Mouse (Mus musculus) cerebellum, postnatal 36 days (tissue): Measurements from ENCODE around the gene Nprl3.
"Not testable (repeated sequence)": the region's sequence is repeated elsewhere in the genome, so short reads cannot be mapped to it uniquely, and the experiment has no call there.

ENCODE experiments used
- DNase-seq, 2 experiments: peaks; one replicate each; pipeline ENCODE4 v3.0.0; 2021 to 2022; ENCODE audit warnings: mixed read lengths in 2 of 2

Gene Nprl3

GRCm38 (mm10) chr11:32223297-32223967 is 44.1 kb downstream of the Nprl3 start:
- no peak for DNase-seq

- DNase-seq: no peak
These were observed 44.8 kb downstream of the Nprl3 start for GRCm38 (mm10) chr11:32222570-32223194.

- peak in 1 of 2 experiments; percentile 45 for DNase-seq
These were observed 45.5 kb downstream of the Nprl3 start, which contains the start of gene Rhbdf1 for GRCm38 (mm10) chr11:32221951-32222409. Gene Rhbdf1 (minus strand): TSS chr11:32222300.

GRCm38 (mm10) chr11:32221225-32221950 is 46.1 kb downstream of the Nprl3 start:
- no peak for DNase-seq

- DNase-seq: no peak
These were observed 46.8 kb downstream of the Nprl3 start for GRCm38 (mm10) chr11:32220607-32221224.

GRCm38 (mm10) chr11:32219287-32219686 is 48.2 kb downstream of the Nprl3 start:
- no peak for DNase-seq

GRCm38 (mm10) chr11:32218501-32219050 is 48.9 kb downstream of the Nprl3 start:
- DNase-seq: peak in 1 of 2 experiments; percentile 4

GRCm38 (mm10) chr11:32216851-32217250 is 50.7 kb downstream of the Nprl3 start:
- peak; percentile 79 to 83 for DNase-seq

GRCm38 (mm10) chr11:32215372-32216162 is 51.9 kb downstream of the Nprl3 start:
- DNase-seq: peak in 1 of 2 experiments; percentile 6

GRCm38 (mm10) chr11:32210623-32211022 is 56.9 kb downstream of the Nprl3 start:
- DNase-seq: peak in 1 of 2 experiments; percentile 4

GRCm38 (mm10) chr11:32205058-32205873 is 62.2 kb downstream of the Nprl3 start, which contains the start of gene Snrnp25:
Gene Snrnp25 (plus strand): TSS chr11:32205415.
- peak; percentile 93 to 96 for DNase-seq

GRCm38 (mm10) chr11:32201922-32202685 is 65.4 kb downstream of the Nprl3 start:
- DNase-seq: no peak

GRCm38 (mm10) chr11:32200992-32201391 is 66.5 kb downstream of the Nprl3 start:
- not testable (repeated sequence) for DNase-seq

- no peak for DNase-seq
These were observed 67.4 kb downstream of the Nprl3 start, which contains the start of gene Il9r for GRCm38 (mm10) chr11:32200075-32200601. Gene Il9r (minus strand): TSS chr11:32200279.

GRCm38 (mm10) chr11:32199230-32199629 is 68.3 kb downstream of the Nprl3 start:
- no peak for DNase-seq

GRCm38 (mm10) chr11:32198256-32198955 is 69.1 kb downstream of the Nprl3 start:
- no peak for DNase-seq

- no peak for DNase-seq
These were observed 69.7 kb downstream of the Nprl3 start for GRCm38 (mm10) chr11:32197766-32198165.

- DNase-seq: no peak
These were observed 70.8 kb downstream of the Nprl3 start for GRCm38 (mm10) chr11:32196727-32197126.
